Mouse (Mus musculus): ENCODE measurements at regions not wholly inside any gene's neighbourhood (a gene's known extent, or its start where the extent isn't known, plus 50 kb on each side); places are given as distances from the start of the nearest gene placed in this dataset.
A peak's percentile ranks its signal among the peaks of the same experiment; 100 is the strongest.

DNA sequence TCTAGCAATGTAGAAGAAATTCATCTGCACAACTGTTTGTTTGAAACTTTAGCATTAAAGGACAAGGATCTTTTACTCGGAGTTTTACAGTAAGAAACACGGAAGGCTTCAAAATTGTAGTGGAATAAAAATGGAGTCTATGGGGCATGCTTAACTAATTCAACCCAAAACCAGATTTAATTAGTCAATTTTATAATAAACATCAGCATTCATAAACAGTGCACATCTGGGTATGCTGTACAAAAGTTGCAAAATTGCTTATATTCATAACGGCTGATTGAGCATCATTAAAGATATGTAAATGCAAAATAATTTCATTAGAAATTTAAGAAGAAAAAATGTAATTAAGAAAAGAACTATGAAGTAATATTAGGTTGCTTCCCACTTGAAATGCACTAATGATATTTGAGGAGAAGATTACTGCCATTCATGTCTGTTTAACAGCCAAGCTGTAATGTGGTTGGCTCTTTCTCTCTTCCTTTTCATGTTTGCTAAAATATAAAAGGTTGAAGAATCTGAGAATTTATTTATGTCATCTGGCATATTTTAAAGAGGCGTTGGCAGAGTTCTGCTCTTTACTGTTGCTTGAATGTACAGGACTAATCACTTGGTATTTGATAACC, 1037.3 kb downstream of the Fam181b start:
- H3K4me2 ChIP-seq (ENCODE audit: low read length) = no peak overlapping the region
- no peak overlapping the region for H3K9ac ChIP-seq (replicated peaks; ENCODE audit: low read length)
- H3K36me3 ChIP-seq (ENCODE audit: control insufficient read depth, insufficient read depth, low read length) = no peaks in the 10 kb centered on the region
- H3K4me1 ChIP-seq (ENCODE audit: control insufficient read depth, insufficient read depth, low read length) = no peaks in the 10 kb centered on the region
- 92% methylated on average over 4 of the region's 4 CpGs for WGBS
- ATAC-seq (ENCODE audit: low FRiP score, low TSS enrichment) (no peak), DNase-seq (no peak)
- H3K4me3 ChIP-seq (replicated peaks; ENCODE audit: low read depth, low read length) = no peak overlapping the region
- H3K27ac ChIP-seq (replicated peaks; ENCODE audit: low read depth, low read length) = no peak overlapping the region
- no peaks in the 10 kb centered on the region for H3K27me3 ChIP-seq (ENCODE audit: control insufficient read depth, insufficient read depth, low read length)
- no peaks in the 10 kb centered on the region for H3K9me3 ChIP-seq (ENCODE audit: control insufficient read depth, low read length)

DNA sequence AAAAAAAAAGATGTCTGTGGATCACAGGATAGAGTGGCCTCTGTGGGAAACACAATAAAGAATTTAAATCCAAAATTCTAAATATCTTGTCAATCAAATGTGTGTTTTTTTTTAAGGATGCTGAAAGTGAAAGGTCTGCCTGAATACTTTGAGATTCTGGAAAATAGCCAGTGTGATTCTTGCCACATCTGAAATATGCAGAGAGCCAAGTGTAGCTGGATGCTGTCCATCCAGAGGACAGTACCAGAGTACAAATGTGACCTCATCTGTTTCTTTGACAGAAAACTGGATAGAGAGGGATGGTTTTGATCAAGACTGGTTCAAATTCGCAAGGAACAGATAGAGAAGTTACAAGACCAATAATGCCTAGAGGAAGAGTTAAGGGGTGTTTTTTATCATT, 1044.1 kb downstream of the Fam181b start:
- Histone ChIP-seq H3K27me3 (ENCODE audit: control insufficient read depth, insufficient read depth, low read length) (no peaks in the 10 kb centered on the region), H3K4me2 (ENCODE audit: low read length) (no peak overlapping the region), H3K9me3 (ENCODE audit: control insufficient read depth, low read length) (no peaks in the 10 kb centered on the region), H3K9ac (replicated peaks; ENCODE audit: low read length) (no peak overlapping the region), H3K36me3 (ENCODE audit: control insufficient read depth, insufficient read depth, low read length) (no peaks in the 10 kb centered on the region), H3K27ac (replicated peaks; ENCODE audit: low read depth, low read length) (no peak overlapping the region), H3K4me3 (replicated peaks; ENCODE audit: low read depth, low read length) (no peak overlapping the region), H3K4me1 (ENCODE audit: control insufficient read depth, insufficient read depth, low read length) (no peaks in the 10 kb centered on the region)
- WGBS = 92% methylated on average over 1 of the region's 1 CpGs
- no peak for ATAC-seq (ENCODE audit: low FRiP score, low TSS enrichment)
- no peak for DNase-seq

DNA sequence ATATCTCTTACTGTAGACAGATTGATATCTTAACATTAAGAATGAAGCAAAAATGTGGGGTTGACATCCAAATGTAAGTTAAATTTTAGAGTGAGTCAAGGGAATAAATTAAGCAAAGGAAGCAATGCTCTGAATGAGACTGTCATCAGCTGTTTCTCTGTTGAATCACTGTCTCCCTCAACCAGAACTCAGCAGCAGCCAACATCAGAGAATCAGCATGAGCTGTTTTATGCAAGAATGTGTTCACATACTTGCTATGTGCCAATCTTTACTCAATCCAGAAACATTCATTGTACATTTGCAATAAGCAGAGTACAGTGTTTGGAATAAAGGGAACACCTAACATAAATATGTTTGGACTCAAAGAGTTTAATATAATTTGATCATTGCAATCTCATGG, 1074.6 kb downstream of the Fam181b start:
- H3K27ac ChIP-seq (replicated peaks; ENCODE audit: low read depth, low read length) = no peak overlapping the region
- H3K36me3 ChIP-seq (ENCODE audit: control insufficient read depth, insufficient read depth, low read length) = no peaks in the 10 kb centered on the region
- H3K4me2 ChIP-seq (ENCODE audit: low read length) = no peak overlapping the region
- H3K9ac ChIP-seq (replicated peaks; ENCODE audit: low read length) = no peak overlapping the region
- no peaks in the 10 kb centered on the region for H3K9me3 ChIP-seq (ENCODE audit: control insufficient read depth, low read length)
- ATAC-seq (ENCODE audit: low FRiP score, low TSS enrichment) (no peak), DNase-seq (no peak)
- no peaks in the 10 kb centered on the region for H3K27me3 ChIP-seq (ENCODE audit: control insufficient read depth, insufficient read depth, low read length)
- H3K4me3 ChIP-seq (replicated peaks; ENCODE audit: low read depth, low read length) = no peak overlapping the region
- no peaks in the 10 kb centered on the region for H3K4me1 ChIP-seq (ENCODE audit: control insufficient read depth, insufficient read depth, low read length)

DNA sequence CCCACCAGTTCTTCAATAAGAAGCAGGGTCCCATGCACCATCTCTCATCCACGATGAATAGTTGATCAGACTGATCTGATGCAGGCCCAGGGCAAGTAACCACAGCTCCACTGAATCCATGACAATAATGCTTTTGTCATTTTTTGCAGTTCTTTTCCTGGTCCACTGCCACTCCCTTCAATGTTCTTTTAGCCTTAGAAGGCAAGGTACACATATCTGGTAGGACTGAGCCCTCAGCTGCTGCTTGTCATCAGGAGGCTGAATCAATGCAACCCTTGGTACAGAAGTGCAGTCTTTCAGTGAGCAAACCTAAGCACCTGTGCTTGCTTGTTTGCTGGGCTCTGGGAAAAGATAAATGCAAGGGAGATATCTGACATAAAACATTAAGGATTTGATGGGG, 1075.8 kb downstream of the Fam181b start:
- Histone ChIP-seq H3K4me3 (replicated peaks; ENCODE audit: low read depth, low read length) (no peak overlapping the region), H3K9ac (replicated peaks; ENCODE audit: low read length) (no peak overlapping the region), H3K4me2 (ENCODE audit: low read length) (no peak overlapping the region), H3K4me1 (ENCODE audit: control insufficient read depth, insufficient read depth, low read length) (no peaks in the 10 kb centered on the region), H3K36me3 (ENCODE audit: control insufficient read depth, insufficient read depth, low read length) (no peaks in the 10 kb centered on the region), H3K27me3 (ENCODE audit: control insufficient read depth, insufficient read depth, low read length) (no peaks in the 10 kb centered on the region), H3K9me3 (ENCODE audit: control insufficient read depth, low read length) (no peaks in the 10 kb centered on the region), H3K27ac (replicated peaks; ENCODE audit: low read depth, low read length) (no peak overlapping the region)
- 86% methylated on average over 1 of the region's 1 CpGs for WGBS
- ATAC-seq (ENCODE audit: low FRiP score, low TSS enrichment) (no peak), DNase-seq (no peak)

DNA sequence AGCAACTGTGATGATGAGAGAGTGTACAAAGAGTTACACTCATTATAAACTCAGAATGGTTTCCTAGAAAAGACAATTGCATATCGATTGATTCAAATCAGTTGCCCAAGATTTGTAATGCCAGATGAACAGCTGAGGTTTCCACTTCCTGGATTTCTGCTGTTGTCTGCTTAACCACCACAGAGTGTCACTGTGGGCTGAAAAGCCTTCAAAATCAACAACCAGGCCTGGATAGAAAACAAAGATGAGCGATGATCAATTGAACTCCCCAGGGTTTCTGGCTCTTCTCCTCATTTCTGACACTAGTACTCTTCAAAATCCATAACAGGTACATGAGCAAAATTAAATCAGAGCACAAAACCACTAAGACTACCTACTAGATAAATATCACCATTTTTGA, 1100.4 kb downstream of the Fam181b start:
- DNase-seq (peak; percentile 53), ATAC-seq (ENCODE audit: low FRiP score, low TSS enrichment) (no peak)
- Histone ChIP-seq H3K27ac (replicated peaks; ENCODE audit: low read depth, low read length) (no peak overlapping the region), H3K4me1 (ENCODE audit: control insufficient read depth, insufficient read depth, low read length) (no peaks in the 10 kb centered on the region), H3K36me3 (ENCODE audit: control insufficient read depth, insufficient read depth, low read length) (no peaks in the 10 kb centered on the region), H3K4me3 (replicated peaks; ENCODE audit: low read depth, low read length) (no peak overlapping the region), H3K4me2 (ENCODE audit: low read length) (no peak overlapping the region), H3K9me3 (ENCODE audit: control insufficient read depth, low read length) (no peaks in the 10 kb centered on the region), H3K9ac (replicated peaks; ENCODE audit: low read length) (no peak overlapping the region), H3K27me3 (ENCODE audit: control insufficient read depth, insufficient read depth, low read length) (no peaks in the 10 kb centered on the region)
- WGBS = 72% methylated on average over 2 of the region's 2 CpGs

DNA sequence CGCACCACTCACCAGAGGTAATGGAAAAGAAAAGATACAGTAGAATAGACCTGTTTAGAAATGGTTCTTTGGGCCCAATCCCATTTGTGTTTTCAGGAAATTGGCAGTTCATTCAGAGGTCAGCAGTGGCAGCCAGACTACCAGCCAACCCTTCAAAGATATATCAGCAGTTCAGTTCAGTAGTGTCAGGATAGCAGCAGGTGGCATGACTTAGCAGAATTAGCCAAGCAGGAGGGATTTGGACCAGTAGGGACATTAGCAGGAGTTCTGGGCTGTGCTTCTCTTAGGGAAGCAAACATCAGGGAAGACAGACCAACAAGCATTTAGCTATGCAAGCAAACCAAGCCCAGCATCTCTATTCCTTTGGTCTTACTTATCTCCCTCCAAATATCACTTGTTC, 1132.7 kb downstream of the Fam181b start:
- no peak for ATAC-seq (ENCODE audit: low FRiP score, low TSS enrichment)
- WGBS = 97% methylated on average over 1 of the region's 1 CpGs

DNA sequence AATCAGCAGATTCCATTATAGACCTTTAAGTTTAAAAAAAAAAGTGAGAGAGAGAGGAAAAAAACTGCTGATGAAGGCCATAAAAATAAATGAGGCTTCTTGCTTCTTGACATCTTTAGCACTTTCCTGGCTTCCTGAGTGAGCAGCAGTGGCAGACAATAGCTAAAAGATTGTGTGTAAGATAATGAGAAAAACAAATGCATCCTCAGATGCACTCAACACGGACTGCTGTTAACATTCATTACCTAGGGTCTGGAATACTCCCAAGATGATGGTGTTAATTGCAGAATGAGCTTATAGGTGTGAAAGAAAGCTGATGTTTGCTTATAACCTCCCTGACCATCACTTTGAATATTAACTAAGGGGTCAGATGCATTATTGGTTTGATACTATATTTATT, 1147.8 kb downstream of the Fam181b start:
- ATAC-seq (ENCODE audit: low FRiP score, low TSS enrichment) = no peak
- no peak for DNase-seq
- Histone ChIP-seq H3K36me3 (ENCODE audit: control insufficient read depth, insufficient read depth, low read length) (no peaks in the 10 kb centered on the region), H3K27ac (replicated peaks; ENCODE audit: low read depth, low read length) (no peak overlapping the region), H3K27me3 (ENCODE audit: control insufficient read depth, insufficient read depth, low read length) (no peaks in the 10 kb centered on the region), H3K9ac (replicated peaks; ENCODE audit: low read length) (no peak overlapping the region), H3K4me2 (ENCODE audit: low read length) (no peak overlapping the region), H3K9me3 (ENCODE audit: control insufficient read depth, low read length) (no peaks in the 10 kb centered on the region), H3K4me3 (replicated peaks; ENCODE audit: low read depth, low read length) (no peak overlapping the region), H3K4me1 (ENCODE audit: control insufficient read depth, insufficient read depth, low read length) (no peaks in the 10 kb centered on the region)
- WGBS = 74% methylated on average over 1 of the region's 1 CpGs

More for the DNA sequence above, 1132.7 kb downstream of the Fam181b start:
- no peak for DNase-seq
- Histone ChIP-seq H3K4me3 (replicated peaks; ENCODE audit: low read depth, low read length) (no peak overlapping the region), H3K9ac (replicated peaks; ENCODE audit: low read length) (no peak overlapping the region), H3K27ac (replicated peaks; ENCODE audit: low read depth, low read length) (no peak overlapping the region), H3K36me3 (ENCODE audit: control insufficient read depth, insufficient read depth, low read length) (no peaks in the 10 kb centered on the region), H3K27me3 (ENCODE audit: control insufficient read depth, insufficient read depth, low read length) (no peaks in the 10 kb centered on the region), H3K4me2 (ENCODE audit: low read length) (no peak overlapping the region), H3K9me3 (ENCODE audit: control insufficient read depth, low read length) (no peaks in the 10 kb centered on the region), H3K4me1 (ENCODE audit: control insufficient read depth, insufficient read depth, low read length) (no peaks in the 10 kb centered on the region)

DNA sequence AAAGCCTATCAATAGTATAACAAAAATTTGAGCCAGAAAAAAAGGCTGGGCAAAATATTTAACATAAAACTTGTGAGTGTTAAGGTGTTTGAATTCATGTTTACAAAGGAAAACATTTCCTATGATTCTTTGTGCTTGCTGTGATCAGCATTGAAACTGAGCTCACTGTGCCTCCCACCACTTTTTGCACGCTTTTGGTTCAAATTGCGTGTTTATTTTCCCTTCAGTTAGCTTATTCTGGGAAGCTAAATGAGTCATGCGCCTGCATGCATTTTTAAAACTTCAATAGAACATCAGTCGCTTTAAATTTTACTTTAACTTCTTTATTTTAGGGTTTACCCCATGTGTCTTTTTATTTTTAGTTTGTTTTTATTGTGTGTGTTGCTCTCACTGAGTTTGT, 1154.0 kb downstream of the Fam181b start:
- ATAC-seq (ENCODE audit: low FRiP score, low TSS enrichment) (no peak), DNase-seq (no peak)
- Histone ChIP-seq H3K4me3 (replicated peaks; ENCODE audit: low read depth, low read length) (no peak overlapping the region), H3K9me3 (ENCODE audit: control insufficient read depth, low read length) (no peaks in the 10 kb centered on the region), H3K4me2 (ENCODE audit: low read length) (no peak overlapping the region), H3K9ac (replicated peaks; ENCODE audit: low read length) (no peak overlapping the region), H3K27me3 (ENCODE audit: control insufficient read depth, insufficient read depth, low read length) (no peaks in the 10 kb centered on the region), H3K27ac (replicated peaks; ENCODE audit: low read depth, low read length) (no peak overlapping the region), H3K36me3 (ENCODE audit: control insufficient read depth, insufficient read depth, low read length) (no peaks in the 10 kb centered on the region), H3K4me1 (ENCODE audit: control insufficient read depth, insufficient read depth, low read length) (no peaks in the 10 kb centered on the region)
- WGBS = 88% methylated on average over 4 of the region's 4 CpGs

DNA sequence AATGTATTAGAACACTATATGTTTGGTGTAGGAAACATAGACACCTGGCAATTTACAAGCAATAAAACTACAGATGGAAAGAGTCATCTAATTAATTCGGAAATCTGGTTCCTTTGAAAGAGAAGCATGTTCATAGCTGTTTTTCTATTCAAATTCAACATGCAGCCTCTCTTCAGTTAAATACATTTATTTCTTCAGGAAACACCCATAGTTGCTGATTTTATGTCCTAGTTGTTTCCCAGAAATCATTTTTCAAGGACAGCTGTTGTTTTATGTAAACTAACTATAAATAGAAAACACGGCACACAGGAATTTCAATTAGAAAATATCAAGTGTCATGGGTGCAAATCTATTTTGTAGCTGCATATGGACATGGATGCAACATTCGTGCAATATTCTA, 1169.8 kb downstream of the Fam181b start:
- ATAC-seq (ENCODE audit: low FRiP score, low TSS enrichment) (no peak), DNase-seq (no peak)
- H3K27me3 ChIP-seq (ENCODE audit: control insufficient read depth, insufficient read depth, low read length) = no peaks in the 10 kb centered on the region
- no peak overlapping the region for H3K27ac ChIP-seq (replicated peaks; ENCODE audit: low read depth, low read length)
- H3K9me3 ChIP-seq (ENCODE audit: control insufficient read depth, low read length) = no peaks in the 10 kb centered on the region
- H3K4me3 ChIP-seq (replicated peaks; ENCODE audit: low read depth, low read length) = no peak overlapping the region
- H3K9ac ChIP-seq (replicated peaks; ENCODE audit: low read length) = no peak overlapping the region
- H3K4me2 ChIP-seq (ENCODE audit: low read length) = no peak overlapping the region
- H3K36me3 ChIP-seq (ENCODE audit: control insufficient read depth, insufficient read depth, low read length) = no peaks in the 10 kb centered on the region
- no peaks in the 10 kb centered on the region for H3K4me1 ChIP-seq (ENCODE audit: control insufficient read depth, insufficient read depth, low read length)
- WGBS = 91% methylated on average over 3 of the region's 3 CpGs
